13 mouse cellular contexts compared by ENCODE assay signal in genomic region chr16:7081074-7081568, GRCm38 (mm10).
A peak's percentile ranks its signal among the peaks of the same experiment; 100 is the strongest.
DNase-seq lines count a peak whose midpoint lies in the region; ATAC-seq and TF ChIP-seq lines count a peak whose summit lies in the region.
"Had no signal": no experiment of that assay in that cellular context is flagged by ENCODE, and none has a peak within 500 bp of the region (broad histone marks: within the 10 kb centered on the region; RNA-seq: fewer than 3 reads in every experiment).

No protein-coding gene starts in this region.

- H3K27ac ChIP-seq in hindbrain, embryonic 14.5 days, result 0 out of 2 replicates have a peak overlapping the region, but pooled peaks have one; percentile 14
- no peak overlapping the region for H3K27ac ChIP-seq in hindbrain, embryonic 12.5 days
- H3K27ac ChIP-seq in hindbrain, postnatal 0 days, result 0 out of 2 replicates have a peak overlapping the region, but pooled peaks have one; percentile 8
- H3K27ac ChIP-seq: liver, embryonic 15.5 days; midbrain, embryonic 12.5 days had no signal

- H3K4me2 ChIP-seq in hindbrain, embryonic 14.5 days (replicated peaks), result no peak overlapping the region
- no peak overlapping the region for H3K4me2 ChIP-seq in hindbrain, embryonic 12.5 days (replicated peaks)
- H3K4me2 ChIP-seq in hindbrain, postnatal 0 days (ENCODE audit: low read depth, low read length), result no peak overlapping the region
- H3K4me2 ChIP-seq: liver, embryonic 15.5 days; midbrain, embryonic 12.5 days had no signal

- ATAC-seq in hindbrain, embryonic 14.5 days (ENCODE audit: low FRiP score), result peak; percentile 51; the same call in 1 of the 2 replicates
- no peak; the same call in 1 of the 2 replicates for ATAC-seq in hindbrain, embryonic 12.5 days (ENCODE audit: low FRiP score)
- peak; percentile 80 for ATAC-seq in hindbrain, postnatal 0 days
- no peak for ATAC-seq in granulocyte monocyte progenitor cell, adult 5-6 weeks (replicated peaks; ENCODE audit: poor library complexity, severe bottlenecking)
- ATAC-seq: CD4-positive, CD25-positive, alpha-beta regulatory T cell, adult 4 months had no signal

- no peak overlapping the region for H3K9ac ChIP-seq in hindbrain, embryonic 14.5 days
- no peak overlapping the region for H3K9ac ChIP-seq in hindbrain, embryonic 12.5 days
- H3K9ac ChIP-seq in hindbrain, postnatal 0 days (replicated peaks; ENCODE audit: low read length), result no peak overlapping the region
- H3K9ac ChIP-seq: liver, embryonic 15.5 days; midbrain, embryonic 12.5 days had no signal

- no peak for DNase-seq in hindbrain, embryonic 14.5 days (ENCODE audit: low spot score)
- peak; percentile 28 for DNase-seq in right cerebral cortex, adult 18-20 months
- DNase-seq in right cerebral cortex, postnatal 14 days, result no peak
- DNase-seq in hindbrain, postnatal 0 days (ENCODE audit: low spot score), result peak; percentile 40
- no peak for DNase-seq in adipocyte (ENCODE audit: low spot score)
- DNase-seq in spleen, postnatal 4 days (ENCODE audit: low spot score in 2 of 2), result no peak
- DNase-seq: heart, postnatal 36 days; right cerebral cortex, postnatal 25 days had no signal

- TF ChIP-seq CTCF in hindbrain, postnatal 0 days (IDR thresholded peaks at IDR 0.05; ENCODE audit: low read depth), result no peak

- H3K4me3 ChIP-seq in hindbrain, embryonic 14.5 days (replicated peaks; ENCODE audit: low read length), result no peak overlapping the region
- no peak overlapping the region for H3K4me3 ChIP-seq in hindbrain, embryonic 12.5 days
- H3K4me3 ChIP-seq in hindbrain, postnatal 0 days (ENCODE audit: low read length), result no peak overlapping the region
- H3K4me3 ChIP-seq: liver, embryonic 15.5 days; midbrain, embryonic 12.5 days had no signal

- no peaks in the 10 kb centered on the region for H3K4me1 ChIP-seq in hindbrain, embryonic 14.5 days (replicated peaks; ENCODE audit: control insufficient read depth, insufficient read depth, low read length)
- H3K4me1 ChIP-seq in hindbrain, embryonic 12.5 days, result 0 out of 2 replicates have a peak, but pooled peaks cover 5% of the 10 kb centered on the region
- H3K4me1 ChIP-seq in hindbrain, postnatal 0 days (ENCODE audit: insufficient read depth, low read length), result peaks cover 6% of the 10 kb centered on the region; the same call in 1 of the 2 replicates
- H3K4me1 ChIP-seq: liver, embryonic 15.5 days; midbrain, embryonic 12.5 days had no signal

- no peaks in the 10 kb centered on the region for H3K9me3 ChIP-seq in hindbrain, embryonic 14.5 days (ENCODE audit: control insufficient read depth, low read length)
- no peaks in the 10 kb centered on the region for H3K9me3 ChIP-seq in hindbrain, embryonic 12.5 days (replicated peaks)
- no peaks in the 10 kb centered on the region for H3K9me3 ChIP-seq in hindbrain, postnatal 0 days (ENCODE audit: low read length)
- H3K9me3 ChIP-seq: liver, embryonic 15.5 days; midbrain, embryonic 12.5 days had no signal

- WGBS in hindbrain, embryonic 14.5 days, result 68% methylated on average over 3 of the region's 3 CpGs
- 76% methylated on average over 3 of the region's 3 CpGs for WGBS in hindbrain, embryonic 12.5 days
- WGBS in hindbrain, postnatal 0 days, result 38% methylated on average over 3 of the region's 3 CpGs

- H3K27me3 ChIP-seq in hindbrain, embryonic 14.5 days (ENCODE audit: control insufficient read depth, insufficient read depth, low read length), result no peaks in the 10 kb centered on the region
- H3K27me3 ChIP-seq in hindbrain, embryonic 12.5 days, result no peaks in the 10 kb centered on the region
- H3K27me3 ChIP-seq in hindbrain, postnatal 0 days (ENCODE audit: insufficient read depth, low read length), result no peaks in the 10 kb centered on the region
- H3K27me3 ChIP-seq: liver, embryonic 15.5 days; midbrain, embryonic 12.5 days had no signal

- H3K36me3 ChIP-seq in hindbrain, embryonic 14.5 days (replicated peaks; ENCODE audit: control insufficient read depth, insufficient read depth), result no peaks in the 10 kb centered on the region
- H3K36me3 ChIP-seq in hindbrain, embryonic 12.5 days, result no peaks in the 10 kb centered on the region
- H3K36me3 ChIP-seq in hindbrain, postnatal 0 days (ENCODE audit: insufficient read depth, low read length), result no peaks in the 10 kb centered on the region
- H3K36me3 ChIP-seq: liver, embryonic 15.5 days; midbrain, embryonic 12.5 days had no signal

Comparison
In these comparisons a context has a peak if more than half of its experiments do, and no peak if none do; other contexts are left out.
1. ATAC-seq: peak in hindbrain, embryonic 14.5 days (single experiment) and hindbrain, postnatal 0 days (single experiment); none in hindbrain, embryonic 12.5 days (single experiment) and granulocyte monocyte progenitor cell, adult 5-6 weeks (single experiment).
2. DNase-seq: peak in right cerebral cortex, adult 18-20 months (single experiment) and hindbrain, postnatal 0 days (single experiment); none in hindbrain, embryonic 14.5 days (single experiment), right cerebral cortex, postnatal 14 days (single experiment), adipocyte (single experiment) and spleen, postnatal 4 days (0 of 2).